Mouse (Mus musculus): ENCODE results near the gene Slc9a9.

DNA sequence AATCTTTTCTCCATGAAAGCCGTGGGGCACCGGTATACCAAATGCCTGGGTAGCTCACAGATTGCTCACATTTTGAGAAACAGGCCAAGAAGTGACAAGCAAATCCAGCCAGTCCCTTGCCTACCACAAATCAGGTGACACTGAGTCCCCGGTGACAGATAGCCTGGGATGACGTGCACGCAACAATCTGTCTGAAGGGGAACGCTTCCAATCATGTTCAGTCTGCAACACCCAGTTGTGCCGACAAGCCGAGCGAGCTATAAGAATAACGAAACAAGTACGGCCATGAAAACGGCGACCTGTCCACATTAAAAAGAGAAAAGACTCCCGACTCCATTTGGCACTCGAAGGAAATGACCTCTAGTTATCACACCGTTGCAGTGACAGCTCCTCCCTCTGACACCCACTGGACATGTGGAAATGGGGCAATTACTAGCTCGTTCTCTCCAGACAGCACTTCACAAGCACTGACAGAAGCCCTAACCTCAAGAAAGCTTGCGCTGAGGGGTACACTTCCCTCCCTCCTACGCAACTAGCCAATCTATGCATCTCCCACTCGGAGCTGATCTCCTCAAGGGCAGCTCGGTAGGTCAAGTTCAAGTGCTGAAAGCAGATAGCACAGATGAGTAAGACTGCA lies 587.1 kb downstream of the Slc9a9 start:
- TF ChIP-seq FLI1 (IDR thresholded peaks at IDR 0.05; ENCODE audit: low read length): no peak
- TF ChIP-seq GATA1 (IDR thresholded peaks at IDR 0.05; ENCODE audit: borderline replicate concordance, low read length): no peak

Measured in megakaryocyte, embryonic 14.5 days (primary cell).